Mouse (Mus musculus) liver, postnatal 0 days (tissue): ENCODE data around the gene Ptpn21. TPM values are rescaled to one million over a fixed set of nuclear protein-coding genes. Genes with fewer than 3 reads are reported as not detected.
A peak's percentile ranks its signal among the peaks of the same experiment; 100 is the strongest.

ENCODE experiments used
- ATAC-seq: fragments of 200-750 bp; cut with Nextera tagmentation; 2 replicates; pipeline ENCODE4 v1.8.0; 2017; ENCODE audit warnings: mild to moderate bottlenecking, moderate library complexity
- DNase-seq: peaks from one replicate; pipeline ENCODE4 v3.0.0-alpha.2; 2016
- H3K27ac ChIP-seq: fragments of 300-500 bp; sonication (generic); 2 replicates; pipeline ENCODE4 v1.5.1; 2014; ENCODE audit warnings: antibody characterized with exemption, moderate library complexity, mild to moderate bottlenecking, low read depth
- H3K27me3 ChIP-seq: fragments of 300-500 bp; sonication (generic); 2 replicates; pipeline ENCODE4 v1.6.1; 2014; ENCODE audit warnings: low read length, control low read depth, mixed read lengths; ENCODE audit not compliant: insufficient read depth
- H3K36me3 ChIP-seq: fragments of 300-500 bp; sonication (generic); replicated peaks from 2 replicates; pipeline ENCODE4 v1.6.1; 2014; ENCODE audit warnings: mild to moderate bottlenecking, control low read depth, low read length, moderate library complexity, mixed read lengths; ENCODE audit not compliant: insufficient read depth
- H3K4me1 ChIP-seq: fragments of 300-500 bp; sonication (generic); 2 replicates; pipeline ENCODE4 v1.6.1; 2014; ENCODE audit warnings: antibody characterized with exemption, mild to moderate bottlenecking, control low read depth; ENCODE audit not compliant: insufficient read depth
- H3K4me2 ChIP-seq: fragments of 300-500 bp; sonication (generic); 2 replicates; pipeline ENCODE4 v1.6.1; 2014; ENCODE audit warnings: low read depth, mild to moderate bottlenecking, low read length, moderate library complexity, mixed read lengths
- H3K4me3 ChIP-seq: fragments of 300-500 bp; sonication (generic); 2 replicates; pipeline ENCODE4 v1.5.1; 2014; ENCODE audit warnings: low read depth, low read length
- H3K9ac ChIP-seq: fragments of 300-500 bp; sonication (generic); replicated peaks from 2 replicates; pipeline ENCODE4 v1.6.1; 2014; ENCODE audit warnings: mild to moderate bottlenecking, moderate library complexity
- H3K9me3 ChIP-seq: fragments of 300-500 bp; sonication (generic); 2 replicates; pipeline ENCODE4 v1.6.1; 2016; ENCODE audit warnings: mild to moderate bottlenecking, control low read depth, low read length, mixed read lengths
- CTCF ChIP-seq: sonication (generic); IDR thresholded peaks from 2 replicates; pipeline ENCODE4 v1.5.1; 2016; ENCODE audit warnings: antibody characterized with exemption, low read depth
- EP300 ChIP-seq: IDR thresholded peaks from 2 replicates; pipeline ENCODE4 v1.6.1; 2016; ENCODE audit warnings: antibody characterized with exemption, low read depth, mild to moderate bottlenecking
- WGBS: fragments of 180-500 bp; shearing (Covaris S2); extraction: QIAGEN DNeasy Blood & Tissue Kit; methylation state at CpG from one replicate; pipeline ENCODE4 v1.1.7; 2014; ENCODE audit not compliant: insufficient replicate concordance; 5-methylcytosine and 5-hydroxymethylcytosine counted together
- polyA plus RNA-seq: library from polyadenylated mRNA; unstranded; fragments of >200 nt; fragmentation: Nextera tagmentation; extraction: Ambion mirVana; gene quantifications from 2 replicates; pipeline ENCODE4 v1.2.1, GENCODE M21; 2015

Ptpn21 gene
- polyA plus RNA-seq, 1 experiment from 2014 or later = 4.1 TPM

DNA sequence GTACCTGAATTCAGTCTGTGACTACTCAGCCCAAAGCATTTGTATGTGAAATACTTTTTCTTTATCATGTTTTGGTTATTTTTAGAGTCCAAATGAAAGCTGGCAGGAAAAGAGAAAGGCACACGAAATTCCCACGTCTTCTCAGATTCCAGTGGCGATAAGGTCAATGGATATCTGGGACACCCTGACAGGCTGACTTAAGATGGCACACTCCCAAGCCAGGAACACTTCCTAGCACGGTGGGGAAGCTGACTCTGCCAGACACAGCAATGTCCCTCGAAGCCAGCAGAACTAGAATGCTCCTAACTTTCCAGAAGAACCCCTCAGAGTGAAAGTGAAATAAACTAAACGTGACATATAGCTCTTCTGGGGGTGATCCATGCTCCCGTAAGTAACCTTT lies 10.0 kb downstream of the Ptpn21 start:
- no peak for DNase-seq
- WGBS = 63% methylated on average over 7 of the region's 7 CpGs
- no peak overlapping the region for H3K27ac ChIP-seq
- no peak overlapping the region for H3K9ac ChIP-seq
- H3K4me3 ChIP-seq = no peak overlapping the region
- no peak overlapping the region for H3K4me2 ChIP-seq
- no peak for ATAC-seq
- no peaks in the 10 kb centered on the region; the same call in 1 of the 2 replicates for H3K4me1 ChIP-seq
- H3K36me3 ChIP-seq = no peaks in the 10 kb centered on the region
- TF ChIP-seq CTCF = no peak
- TF ChIP-seq EP300 = no peak
- H3K9me3 ChIP-seq = no peaks in the 10 kb centered on the region
- H3K27me3 ChIP-seq = no peaks in the 10 kb centered on the region

DNA sequence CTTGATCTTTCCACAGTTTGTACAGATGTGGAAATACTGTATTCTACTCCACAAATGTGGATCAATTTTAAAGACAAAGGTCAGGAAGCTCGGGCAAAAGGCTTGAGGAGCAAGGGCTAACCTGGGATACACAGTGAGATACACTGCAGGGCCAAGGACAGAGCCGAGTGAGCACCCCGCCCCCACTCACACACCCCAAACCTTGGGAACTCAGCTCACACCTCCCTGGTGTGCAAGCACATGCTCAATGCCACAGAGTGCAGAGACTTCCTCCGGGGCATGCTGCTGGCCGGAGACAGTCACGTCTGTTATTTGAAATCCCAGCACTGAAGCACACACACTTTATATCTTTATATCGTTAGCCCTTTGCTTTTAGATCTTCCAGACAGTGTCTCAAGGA lies 11.1 kb downstream of the Ptpn21 start:
- DNase-seq (no peak), ATAC-seq (peak; percentile 35; the same call in 1 of the 2 replicates)
- H3K27me3 ChIP-seq = no peaks in the 10 kb centered on the region
- H3K9me3 ChIP-seq = no peaks in the 10 kb centered on the region
- H3K4me2 ChIP-seq = no peak overlapping the region
- H3K27ac ChIP-seq = no peak overlapping the region
- TF ChIP-seq CTCF (no peak), EP300 (no peak)
- WGBS = 77% methylated on average over 7 of the region's 7 CpGs
- no peaks in the 10 kb centered on the region; the same call in 1 of the 2 replicates for H3K4me1 ChIP-seq
- no peak overlapping the region for H3K4me3 ChIP-seq
- no peak overlapping the region for H3K9ac ChIP-seq
- H3K36me3 ChIP-seq = no peaks in the 10 kb centered on the region

- 57% methylated on average over 5 of the region's 5 CpGs for WGBS
- ATAC-seq (peak; percentile 85), DNase-seq (no peak)
- Histone ChIP-seq H3K9ac (no peak overlapping the region), H3K36me3 (no peaks in the 10 kb centered on the region), H3K27ac (no peak overlapping the region), H3K4me3 (no peak overlapping the region), H3K4me2 (no peak overlapping the region), H3K4me1 (peaks cover 3% of the 10 kb centered on the region; the same call in 1 of the 2 replicates), H3K9me3 (no peaks in the 10 kb centered on the region), H3K27me3 (no peaks in the 10 kb centered on the region)
- no peak for TF ChIP-seq EP300
- no peak for TF ChIP-seq CTCF
Observed at GRCm38 (mm10) chr12:98724976-98725375, 12.2 kb downstream of the Ptpn21 start.

DNA sequence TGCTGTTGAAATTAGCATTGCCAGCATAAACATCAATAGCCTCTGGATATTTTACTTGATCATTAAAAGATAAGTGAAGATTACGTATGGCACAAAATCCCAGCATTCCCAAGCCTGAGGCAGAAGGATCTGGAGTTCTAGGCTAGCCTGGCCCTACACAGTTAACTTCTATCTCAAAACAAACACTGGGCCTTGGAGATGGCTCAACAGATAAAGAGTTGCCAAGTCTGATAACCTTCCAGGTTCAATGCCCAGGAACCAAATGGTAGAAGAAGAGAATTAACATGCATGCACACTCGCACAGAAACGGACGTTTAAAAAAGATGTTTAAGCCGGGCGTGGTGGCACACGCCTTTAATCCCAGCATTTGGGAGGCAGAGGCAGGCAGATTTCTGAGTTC lies 13.0 kb downstream of the Ptpn21 start:
- DNase-seq = no peak
- WGBS = 84% methylated on average over 7 of the region's 7 CpGs
- H3K9ac ChIP-seq = no peak overlapping the region
- H3K4me2 ChIP-seq = no peak overlapping the region
- H3K9me3 ChIP-seq = no peaks in the 10 kb centered on the region
- no peak overlapping the region for H3K4me3 ChIP-seq
- no peak for ATAC-seq
- H3K36me3 ChIP-seq = no peaks in the 10 kb centered on the region
- H3K4me1 ChIP-seq = peaks cover 5% of the 10 kb centered on the region; the same call in 1 of the 2 replicates
- no peak overlapping the region for H3K27ac ChIP-seq
- H3K27me3 ChIP-seq = no peaks in the 10 kb centered on the region
- TF ChIP-seq CTCF = no peak
- no peak for TF ChIP-seq EP300

GRCm38 (mm10) chr12:98721030-98721429 lies 16.2 kb downstream of the Ptpn21 start:
- no peaks in the 10 kb centered on the region for H3K36me3 ChIP-seq
- peaks cover 5% of the 10 kb centered on the region; the same call in 1 of the 2 replicates for H3K4me1 ChIP-seq
- ATAC-seq (no peak), DNase-seq (no peak)
- H3K27me3 ChIP-seq = no peaks in the 10 kb centered on the region
- H3K27ac ChIP-seq = no peak overlapping the region
- H3K4me2 ChIP-seq = no peak overlapping the region
- no peak overlapping the region for H3K9ac ChIP-seq
- no peak overlapping the region for H3K4me3 ChIP-seq
- 69% methylated on average over 3 of the region's 3 CpGs for WGBS
- TF ChIP-seq CTCF (no peak), EP300 (no peak)
- H3K9me3 ChIP-seq = no peaks in the 10 kb centered on the region

DNA sequence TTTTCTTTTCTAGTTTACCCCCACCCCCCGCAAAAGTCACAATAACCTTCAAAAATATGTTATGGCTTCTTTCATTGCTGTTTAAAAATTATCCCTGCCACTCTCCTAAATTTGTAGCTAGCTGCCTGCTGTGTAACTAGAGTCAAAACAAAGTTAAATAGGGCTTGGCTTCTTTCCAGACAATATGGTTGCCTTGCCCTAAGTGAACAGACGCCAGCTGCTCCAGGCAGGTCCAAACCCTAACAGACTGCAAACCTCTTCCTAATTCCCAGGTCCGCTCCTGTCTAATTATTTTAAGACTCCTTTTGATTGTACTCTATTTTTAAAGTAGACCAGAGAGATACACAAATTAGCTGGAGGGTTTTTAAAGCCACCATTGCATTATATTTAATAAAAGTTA lies 16.6 kb downstream of the Ptpn21 start:
- no peak overlapping the region for H3K9ac ChIP-seq
- H3K36me3 ChIP-seq = no peaks in the 10 kb centered on the region
- H3K9me3 ChIP-seq = no peaks in the 10 kb centered on the region
- no peak overlapping the region for H3K4me2 ChIP-seq
- H3K27me3 ChIP-seq = no peaks in the 10 kb centered on the region
- WGBS = 63% methylated on average over 3 of the region's 3 CpGs
- H3K4me1 ChIP-seq = peaks cover 5% of the 10 kb centered on the region; the same call in 1 of the 2 replicates
- H3K27ac ChIP-seq = no peak overlapping the region
- no peak for TF ChIP-seq CTCF
- TF ChIP-seq EP300 = no peak
- DNase-seq (no peak), ATAC-seq (no peak)
- H3K4me3 ChIP-seq = no peak overlapping the region

DNA sequence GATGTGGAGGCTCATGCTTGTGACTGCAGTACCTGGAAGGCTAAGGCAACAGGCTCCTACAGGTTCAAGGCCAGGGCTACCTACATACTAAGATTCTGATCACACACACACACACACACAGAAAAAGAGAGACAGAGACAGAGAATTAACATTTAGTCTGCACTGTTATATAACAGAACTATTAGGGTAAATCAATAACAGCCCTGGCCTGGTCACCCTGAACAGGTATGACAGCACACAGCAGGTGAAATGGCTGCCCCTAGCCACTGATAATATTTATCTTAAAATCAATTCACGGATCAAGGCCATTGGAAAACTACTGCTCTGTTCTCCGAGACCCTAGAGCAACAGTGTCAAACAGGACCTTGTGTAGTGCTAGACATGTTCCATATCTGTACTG lies 21.1 kb downstream of the Ptpn21 start:
- H3K27me3 ChIP-seq = no peaks in the 10 kb centered on the region
- H3K27ac ChIP-seq = peak overlapping the region; percentile 3; the same call in 1 of the 2 replicates
- TF ChIP-seq CTCF (no peak), EP300 (no peak)
- H3K9me3 ChIP-seq = no peaks in the 10 kb centered on the region
- WGBS = 62% methylated on average over 2 of the region's 2 CpGs
- peaks cover 10% of the 10 kb centered on the region for H3K4me1 ChIP-seq
- DNase-seq = no peak
- peak; percentile 72 for ATAC-seq
- H3K4me2 ChIP-seq = no peak overlapping the region
- H3K36me3 ChIP-seq = no peaks in the 10 kb centered on the region
- H3K9ac ChIP-seq = no peak overlapping the region
- H3K4me3 ChIP-seq = no peak overlapping the region
